Mouse (Mus musculus) mesoderm, embryonic 11.5 days (tissue): Measurements from ENCODE around the gene Cgnl1.

Source experiments
- DNase-seq: peaks from one replicate; pipeline ENCODE4 v3.0.0-alpha.2; 2012; ENCODE audit warnings: low read depth, low spot score

The Cgnl1 gene

GRCm38 (mm10) chr9:71770991-71771767 lies at the start of gene Cgnl1:
TSS of gene Cgnl1 (minus strand) at chr9:71771602.
- peak; percentile 70 for DNase-seq

DNA sequence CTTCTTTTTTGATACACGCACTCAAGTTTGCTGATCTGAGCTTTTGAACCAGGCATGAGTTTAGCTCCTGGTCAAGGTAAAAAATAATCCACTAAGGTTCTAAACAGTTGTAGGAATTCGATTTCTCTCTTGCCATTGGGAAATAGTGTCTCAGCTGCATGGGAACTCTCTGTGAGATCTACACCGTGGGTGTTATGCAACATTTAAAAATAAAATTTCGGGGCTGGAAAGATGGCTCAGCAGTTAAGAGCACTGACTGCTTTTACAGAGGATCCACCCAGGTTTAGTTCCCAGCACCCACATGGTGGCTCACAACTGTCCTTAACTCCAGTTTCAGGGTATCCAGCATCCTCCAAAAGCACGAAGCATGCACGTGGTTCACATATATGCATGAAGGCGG lies 47.1 kb upstream of the Cgnl1 start:
- no peak for DNase-seq

GRCm38 (mm10) chr9:71816121-71816520 lies 44.7 kb upstream of the Cgnl1 start:
- no peak for DNase-seq

DNA sequence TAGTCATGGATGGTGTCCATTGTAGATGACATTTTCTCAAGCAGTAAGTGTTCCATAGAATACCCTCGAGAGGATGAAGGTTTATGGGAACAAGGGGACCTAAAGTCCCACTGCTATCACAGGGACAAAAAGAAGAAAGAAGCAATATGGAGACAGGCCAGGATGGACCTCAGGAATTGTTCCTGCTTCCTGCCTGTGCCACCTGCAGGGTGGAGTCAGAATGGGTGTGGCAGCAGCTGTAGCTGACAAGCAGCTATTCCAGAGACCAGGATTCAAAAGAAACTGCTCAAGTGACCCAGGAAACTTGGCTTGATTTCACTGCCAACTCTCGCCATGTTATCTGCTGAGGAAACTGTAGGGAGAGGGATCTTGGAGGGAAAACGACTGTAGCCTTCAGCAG lies 42.2 kb upstream of the Cgnl1 start:
- DNase-seq = no peak

DNA sequence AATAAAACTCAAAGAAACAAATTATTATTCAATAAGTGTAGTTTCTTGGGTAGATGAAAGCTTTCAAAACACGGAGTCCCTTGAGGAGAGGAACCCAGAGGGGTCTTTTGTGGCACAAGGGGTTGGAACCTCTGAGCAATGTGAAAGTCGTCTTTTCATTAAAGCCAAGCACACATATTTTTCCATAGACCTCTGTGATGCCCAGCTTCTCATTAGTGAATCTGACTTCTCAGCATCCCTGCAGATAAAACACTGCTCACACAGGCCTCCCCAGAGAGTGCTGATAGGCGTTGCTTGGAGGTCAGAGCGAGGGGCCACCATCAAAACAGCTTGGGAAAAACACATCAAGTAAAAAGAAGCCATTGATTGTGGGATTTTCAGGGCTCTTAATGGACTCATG lies 41.5 kb upstream of the Cgnl1 start:
- DNase-seq = no peak

DNA sequence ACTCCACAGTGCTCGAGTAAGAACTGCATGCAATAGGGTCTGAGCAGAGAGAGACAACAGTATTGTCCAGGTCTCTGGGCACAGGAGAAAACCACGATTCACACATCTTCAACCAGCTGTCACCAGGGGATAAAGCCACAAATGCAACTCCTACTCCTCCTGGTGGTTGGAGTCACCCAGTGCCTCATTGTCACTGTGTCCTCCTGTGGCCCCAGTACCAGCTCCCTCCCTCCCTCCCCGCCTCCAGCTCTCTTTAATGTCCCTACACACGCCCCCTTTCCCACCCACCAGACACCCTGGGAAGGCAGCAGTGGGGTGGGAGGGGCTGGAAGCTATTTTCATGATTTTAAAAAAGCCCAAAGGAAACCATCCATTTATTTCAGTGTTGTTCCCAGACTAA lies 41.0 kb upstream of the Cgnl1 start:
- no peak for DNase-seq

GRCm38 (mm10) chr9:71811404-71811803 lies 40.0 kb upstream of the Cgnl1 start:
- no peak for DNase-seq

GRCm38 (mm10) chr9:71810723-71811122 lies 39.3 kb upstream of the Cgnl1 start:
- DNase-seq = no peak

DNA sequence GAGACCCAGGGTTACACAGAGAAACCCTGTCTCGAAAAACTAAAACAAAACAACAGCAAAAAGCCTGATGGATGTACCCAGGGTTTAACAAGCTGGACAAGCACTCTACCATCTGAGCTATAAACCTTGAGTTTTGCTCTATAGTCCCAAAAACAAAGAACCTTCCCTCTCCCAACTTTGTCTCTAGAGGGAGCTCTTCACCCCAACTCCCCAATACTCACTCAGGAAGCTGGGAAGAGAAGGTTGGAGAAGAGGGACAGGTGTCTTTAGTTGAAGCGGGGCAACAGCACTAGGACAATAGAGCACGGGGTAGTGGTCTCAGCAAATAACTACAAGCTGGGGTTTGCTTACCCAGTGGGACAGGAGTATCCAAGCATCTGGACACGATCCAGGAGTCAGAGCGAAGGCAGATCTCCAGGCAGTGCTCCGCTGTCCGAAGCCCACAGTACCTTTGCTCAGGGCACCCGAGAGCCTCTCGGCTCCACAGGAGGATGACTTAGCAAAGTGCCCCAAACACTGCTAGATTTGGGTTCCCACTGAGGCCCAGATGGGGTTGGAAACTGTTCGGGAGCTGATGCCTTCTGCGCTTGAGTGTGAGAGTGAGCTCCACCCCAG lies 37.3 kb upstream of the Cgnl1 start:
- DNase-seq = no peak

DNA sequence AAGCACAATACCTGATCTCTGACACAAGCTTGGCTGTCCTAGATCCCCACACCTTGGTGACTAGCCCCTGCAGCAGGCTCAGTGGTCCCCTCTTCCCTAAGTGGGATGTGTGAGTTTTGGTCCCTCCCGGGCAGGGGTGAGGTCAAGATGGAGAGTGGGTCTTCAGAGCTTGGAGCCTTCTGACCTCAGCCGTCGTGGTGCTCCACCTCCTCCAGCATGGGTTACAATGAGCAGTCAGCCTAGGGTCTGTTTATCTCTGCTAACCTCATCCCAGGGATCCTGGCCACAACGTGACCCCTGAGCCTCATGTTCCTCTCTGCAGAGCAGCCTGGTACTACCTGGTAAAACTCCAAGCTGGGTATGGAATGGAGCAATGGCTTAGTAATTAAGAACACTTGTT lies 36.4 kb upstream of the Cgnl1 start:
- no peak for DNase-seq

DNA sequence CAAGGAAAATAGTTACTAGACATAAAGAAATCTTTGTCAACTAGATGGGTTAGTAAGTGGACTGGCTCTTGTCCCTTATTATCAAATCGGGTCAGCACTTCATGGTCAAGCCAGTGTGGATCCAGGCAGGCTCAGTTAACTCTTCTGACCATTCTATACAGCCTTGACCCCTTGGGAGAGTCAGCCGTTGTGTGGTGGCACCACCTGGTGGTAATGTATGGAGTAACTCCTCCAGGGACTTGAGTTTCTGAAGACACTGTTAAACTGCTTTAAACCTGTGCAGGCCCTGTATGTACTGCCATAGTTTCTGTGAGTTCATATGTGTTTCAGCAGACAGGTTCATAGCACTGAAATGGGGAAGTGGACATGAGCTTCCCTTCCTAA lies 35.0 kb upstream of the Cgnl1 start:
- DNase-seq = peak; percentile 83

DNA sequence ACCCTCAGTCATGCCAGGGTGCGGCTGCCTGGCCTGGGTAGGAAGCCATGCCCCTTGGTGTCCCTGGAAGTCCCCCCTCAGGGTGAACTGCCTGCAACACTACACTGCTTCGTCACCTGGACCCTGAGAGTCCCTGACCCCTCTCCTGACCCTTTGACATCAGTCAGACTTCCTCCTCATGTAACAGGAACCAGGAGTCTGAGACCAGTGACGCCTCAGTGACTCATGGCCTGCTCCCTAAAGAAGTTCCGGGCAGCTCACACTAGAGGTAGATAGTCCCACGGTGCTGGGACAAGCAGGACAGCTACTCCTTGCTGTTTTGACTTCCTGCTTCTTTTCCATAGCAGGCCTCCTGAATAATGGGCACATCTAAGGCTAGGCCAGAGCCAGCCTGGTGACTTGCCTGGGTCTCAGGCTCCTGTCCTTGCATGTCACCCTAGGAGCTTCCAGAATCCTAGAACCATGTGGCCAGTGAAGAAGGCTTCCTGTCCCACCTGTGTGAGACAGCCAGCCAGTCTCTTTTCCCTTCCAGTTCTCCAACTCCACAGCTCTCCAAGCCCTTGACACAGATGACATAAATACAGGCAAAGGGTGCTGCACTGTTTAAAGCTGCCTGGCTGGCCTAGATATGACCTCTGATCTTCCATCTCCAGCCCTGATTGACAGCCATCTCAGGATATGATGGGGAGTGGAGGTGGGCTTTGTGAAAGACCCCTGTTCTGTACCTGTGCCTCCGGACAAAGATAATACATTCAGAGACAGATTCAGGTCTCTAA lies 34.4 kb upstream of the Cgnl1 start:
- DNase-seq = no peak

DNA sequence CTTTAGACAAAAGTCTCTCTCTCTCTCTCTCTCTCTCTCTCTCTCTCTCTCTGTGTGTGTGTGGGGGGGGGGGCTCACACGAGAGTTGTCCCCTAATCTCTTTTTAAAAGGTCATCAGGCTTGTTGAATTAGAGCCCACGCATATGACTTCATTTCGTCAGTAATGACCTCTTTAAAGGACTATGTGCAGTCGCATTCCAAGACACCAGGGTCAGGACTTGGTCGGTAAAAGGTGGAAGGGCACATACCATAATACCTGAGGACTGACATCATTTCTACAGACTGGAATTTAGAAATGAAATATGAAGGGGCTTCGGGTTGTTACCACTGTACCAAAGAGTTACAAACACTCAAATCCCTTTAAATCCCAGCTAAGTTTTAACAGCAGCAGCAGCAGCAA lies 32.7 kb upstream of the Cgnl1 start:
- DNase-seq = peak; percentile 46

DNA sequence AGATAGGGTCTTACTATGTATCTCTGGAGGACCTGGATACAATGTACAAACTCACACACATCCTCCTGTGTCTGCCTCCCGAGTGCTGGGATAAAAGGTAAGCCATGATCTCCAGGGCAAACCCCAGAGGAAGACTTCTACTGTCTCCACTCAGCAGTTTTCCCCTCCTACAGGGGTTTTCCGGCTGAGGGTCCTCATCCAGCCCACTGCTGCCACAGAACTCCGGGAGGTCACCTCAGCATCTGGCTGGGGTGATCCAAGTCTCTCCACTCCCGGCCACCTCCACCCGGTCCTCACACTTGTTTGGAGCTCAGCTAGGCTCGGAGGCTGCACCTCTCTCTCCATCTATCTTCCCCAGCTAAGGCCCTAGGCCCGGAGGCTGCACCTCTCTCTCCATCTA lies 31.9 kb upstream of the Cgnl1 start:
- no peak for DNase-seq

- no peak for DNase-seq
Observed at GRCm38 (mm10) chr9:71799598-71799997, 28.2 kb upstream of the Cgnl1 start.

- DNase-seq = no peak
Observed at GRCm38 (mm10) chr9:71798176-71798575, 26.8 kb upstream of the Cgnl1 start.

DNA sequence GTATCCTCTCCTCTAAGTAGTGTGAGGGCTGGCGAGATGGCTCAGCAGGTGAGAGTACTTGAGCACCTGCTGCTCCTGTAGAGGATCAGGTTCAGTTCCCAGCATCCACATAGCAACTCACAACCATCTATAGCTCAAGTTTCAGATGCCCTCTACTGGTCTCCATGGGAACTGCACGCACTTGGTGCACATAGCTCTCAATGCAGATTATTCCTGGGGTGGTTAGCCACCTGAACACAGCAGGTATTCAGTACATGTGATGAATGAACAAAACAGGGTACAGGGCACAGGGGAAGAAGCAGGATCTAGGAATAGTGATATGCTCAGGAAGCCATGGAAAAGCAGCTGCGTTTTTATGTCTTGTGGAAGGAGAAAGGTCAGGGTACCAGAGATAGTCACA lies 6.0 kb upstream of the Cgnl1 start:
- DNase-seq = no peak

GRCm38 (mm10) chr9:71776337-71776736 lies 4.9 kb upstream of the Cgnl1 start:
- DNase-seq = no peak

DNA sequence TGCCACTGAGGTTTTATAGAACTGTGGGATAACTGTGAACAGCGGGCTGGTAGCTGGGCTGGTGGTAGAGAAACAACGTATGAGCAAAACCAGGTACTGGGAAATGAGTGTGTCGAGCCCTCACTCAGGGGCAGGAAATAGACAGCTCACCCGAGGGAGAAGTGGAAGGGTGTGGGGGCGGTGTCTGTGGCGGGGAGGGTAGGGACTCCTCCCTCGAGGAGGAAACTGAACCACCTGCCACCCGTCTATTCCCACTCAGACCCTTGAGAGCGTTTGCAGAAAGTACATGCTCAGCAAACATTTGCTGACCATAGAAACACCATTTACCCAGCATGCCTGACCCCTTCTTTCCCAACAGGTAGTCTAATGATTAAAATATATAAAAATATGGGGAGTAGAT lies 2.2 kb upstream of the Cgnl1 start:
- DNase-seq = no peak

DNA sequence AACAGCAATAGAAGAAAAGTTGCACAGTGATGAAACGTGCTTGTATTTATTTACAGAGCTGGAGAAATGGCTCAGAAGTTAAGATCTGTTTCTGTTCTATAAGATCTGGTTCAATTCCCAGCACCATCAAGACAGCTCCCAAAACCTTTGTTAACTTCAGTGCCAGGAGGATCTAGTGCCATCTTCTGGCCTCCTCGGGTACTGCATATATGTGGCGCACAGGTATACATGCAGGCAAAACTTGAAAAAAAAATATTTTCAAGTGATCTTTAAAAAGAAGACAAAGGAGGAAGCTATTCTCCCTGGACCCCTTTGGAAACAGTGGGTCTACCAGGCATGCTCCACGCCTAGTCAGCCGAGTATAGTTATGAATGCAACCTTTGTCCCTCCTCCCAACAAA lies 936 bp upstream of the Cgnl1 start:
- DNase-seq = no peak

DNA sequence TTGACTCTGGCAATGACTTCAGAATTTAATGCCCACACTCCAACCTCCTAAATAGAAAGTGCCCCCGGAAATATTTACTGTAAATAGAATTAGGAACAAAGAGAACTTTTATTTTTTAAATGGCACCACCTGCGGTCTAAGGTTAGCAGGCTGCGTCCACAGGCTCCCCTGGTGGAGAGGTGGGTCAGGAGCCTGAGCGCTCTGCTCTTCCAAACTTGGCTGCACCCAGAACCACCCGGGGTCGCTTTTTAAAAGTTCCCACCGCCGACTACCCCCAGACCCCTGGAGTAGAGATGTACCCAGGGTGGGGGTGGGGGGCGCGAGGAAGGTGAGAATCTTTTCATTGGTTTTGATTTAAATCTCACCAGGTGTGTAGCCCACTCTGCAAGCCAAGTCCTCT lies 918 bp downstream of the Cgnl1 start:
- DNase-seq = no peak

- no peak for DNase-seq
Observed at GRCm38 (mm10) chr9:71769701-71770100, 1.7 kb downstream of the Cgnl1 start.

DNA sequence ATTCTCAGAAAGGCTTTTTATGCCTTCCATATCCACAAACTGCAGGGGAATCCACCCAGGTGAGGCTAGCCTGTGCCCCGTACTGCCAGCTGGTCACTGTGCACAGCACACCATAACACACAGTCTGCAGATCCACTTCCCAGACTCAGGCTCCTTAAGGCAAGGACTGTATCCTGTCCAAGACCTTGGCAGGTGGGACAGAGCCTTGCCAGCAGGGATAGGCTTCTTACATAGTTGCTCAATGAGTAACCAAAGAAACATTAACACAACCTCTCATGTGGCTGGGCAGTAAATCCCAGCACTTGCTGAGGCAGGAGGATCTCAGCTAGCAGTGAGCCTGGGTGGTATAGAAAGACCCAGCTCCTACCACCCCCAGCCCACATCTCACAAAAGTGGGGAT lies 3.3 kb downstream of the Cgnl1 start:
- DNase-seq = no peak
